Mouse (Mus musculus) gastrocnemius, postnatal 14 days (tissue): ENCODE data around the gene Stx6. TPM values are rescaled to one million over a fixed set of nuclear protein-coding genes. Genes with fewer than 3 reads are reported as not detected.
"Not testable (repeated sequence)": the region's sequence is repeated elsewhere in the genome, so short reads cannot be mapped to it uniquely, and the experiment has no call there.

ENCODE experiments used
- DNase-seq: peaks from one replicate; pipeline ENCODE4 v3.0.0; 2021; ENCODE audit warnings: mixed read lengths
- intact Hi-C: fragments of 180-260 bp; cut with DNase I; formaldehyde crosslinking; loops from one replicate; pipeline ENCODE4 v1.15.1; 2025; ENCODE audit warnings: low total_unique reads
- total RNA-seq, 2 experiments: library from RNA; stranded (reverse); gene quantifications; 2 replicates each; pipeline ENCODE4 v1.2.3; 2021

The Stx6 gene
- total RNA-seq, 2 experiments from 2014 or later, result 14.4 to 20.8 TPM

DNA sequence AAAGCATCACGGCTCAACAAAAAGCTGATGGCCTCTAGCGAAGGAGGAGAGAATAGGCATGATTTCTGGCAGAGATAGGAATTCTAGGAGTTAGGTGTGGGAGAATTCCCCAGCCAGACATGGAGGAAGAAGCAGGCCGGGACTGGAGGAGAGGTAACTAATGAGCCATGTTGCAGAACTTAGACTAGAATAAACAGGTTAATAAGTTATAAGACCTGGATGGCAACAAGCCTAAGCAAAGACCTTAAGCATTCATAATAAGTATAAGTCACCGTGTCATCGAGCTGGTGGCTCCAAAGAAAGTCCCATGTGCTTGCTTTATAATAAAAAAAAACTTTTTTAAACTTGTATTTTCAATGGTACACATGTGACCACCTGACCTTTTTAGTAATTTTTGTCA is 7.7 kb upstream of the Stx6 start:
- intact Hi-C loops, result no loop called here
- DNase-seq, result no peak

DNA sequence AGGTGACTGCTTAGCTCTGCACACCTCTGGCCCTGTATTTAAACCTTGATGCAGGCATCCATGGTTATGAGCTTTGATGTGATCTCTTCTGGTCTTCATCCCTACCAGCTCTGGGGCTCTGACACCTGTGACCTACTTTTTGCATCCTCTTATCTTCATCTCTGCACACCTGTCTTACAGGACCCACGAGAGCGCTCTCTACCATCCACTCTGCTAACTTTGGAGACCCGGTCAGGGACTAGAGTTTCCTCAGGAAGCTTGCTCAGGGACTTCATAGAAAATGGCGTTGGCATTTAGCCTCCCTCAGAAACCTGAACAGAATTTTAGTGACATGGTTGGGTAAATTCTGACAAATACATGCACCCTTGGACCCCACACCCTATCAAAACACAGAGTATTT is 4.6 kb upstream of the Stx6 start:
- intact Hi-C loops, result no loop called here
- DNase-seq, result no peak

DNA sequence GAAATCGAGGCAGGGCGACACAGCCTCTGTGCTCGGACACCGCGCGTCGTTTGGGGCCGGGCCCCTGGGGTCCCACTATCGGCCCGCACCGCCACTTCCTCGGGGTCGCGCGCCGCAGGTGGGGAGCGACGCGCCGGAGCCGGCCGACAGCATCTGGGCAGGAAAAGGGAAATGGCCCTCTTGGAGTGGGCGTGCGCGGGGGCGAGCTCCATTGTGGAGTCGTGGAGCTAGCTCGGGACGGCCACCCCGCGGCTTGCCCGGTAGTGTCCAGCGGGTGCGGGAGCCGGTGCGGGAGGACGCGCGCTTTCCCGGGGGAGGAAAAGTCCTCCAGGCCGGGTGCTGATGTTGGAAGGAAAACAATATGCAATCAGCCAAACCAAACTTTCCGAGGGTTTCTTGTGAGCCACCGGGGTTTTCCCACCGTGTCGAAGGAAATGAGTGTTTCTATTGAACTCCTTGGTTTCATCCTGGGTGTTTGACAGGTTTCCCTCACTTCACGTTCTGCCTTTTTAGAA is 512 bp downstream of the Stx6 start:
- intact Hi-C loops, result no loop called here
- peak; percentile 68 for DNase-seq

DNA sequence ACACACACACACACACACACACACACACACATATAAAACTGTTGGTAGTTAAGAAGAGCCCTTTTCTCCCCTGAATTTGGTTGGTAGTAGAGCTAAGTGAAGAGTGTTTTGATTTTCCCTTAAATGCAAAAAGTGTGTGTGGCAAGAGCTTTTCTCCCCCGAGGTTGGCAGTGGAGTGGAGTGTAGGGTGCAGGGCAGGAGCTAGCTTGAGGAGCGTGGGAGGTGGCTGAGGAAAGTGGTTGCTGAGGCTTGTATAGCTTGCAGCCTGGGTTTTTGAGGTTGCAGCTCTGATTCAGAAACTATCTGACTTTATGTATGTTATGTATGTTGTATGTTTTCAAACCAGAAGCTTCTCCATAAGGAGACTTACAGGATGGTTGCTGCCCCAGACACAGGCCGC is 8.9 kb downstream of the Stx6 start:
- intact Hi-C loops, result no loop called here
- no peak for DNase-seq

DNA sequence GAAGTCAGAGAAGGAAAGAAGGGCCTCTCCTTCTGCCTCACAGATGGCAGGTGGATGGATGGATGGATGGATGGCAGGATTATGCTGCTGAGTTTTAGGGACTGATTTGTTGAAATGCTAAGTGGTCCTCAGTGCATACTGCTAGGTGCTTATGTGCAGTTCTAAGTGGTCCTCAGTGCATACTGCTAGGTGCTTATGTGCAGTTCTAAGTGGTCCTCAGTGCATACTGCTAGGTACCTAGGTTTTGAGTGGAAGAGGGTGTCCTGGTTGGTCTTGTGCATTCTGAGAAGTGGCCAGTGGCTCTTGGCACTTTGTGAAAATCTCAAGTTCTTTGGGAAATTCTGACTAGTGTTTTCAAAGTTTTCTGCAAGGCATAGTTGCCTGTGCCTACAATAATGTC is 11.4 kb downstream of the Stx6 start:
- intact Hi-C loops, result no loop called here
- no peak for DNase-seq

DNA sequence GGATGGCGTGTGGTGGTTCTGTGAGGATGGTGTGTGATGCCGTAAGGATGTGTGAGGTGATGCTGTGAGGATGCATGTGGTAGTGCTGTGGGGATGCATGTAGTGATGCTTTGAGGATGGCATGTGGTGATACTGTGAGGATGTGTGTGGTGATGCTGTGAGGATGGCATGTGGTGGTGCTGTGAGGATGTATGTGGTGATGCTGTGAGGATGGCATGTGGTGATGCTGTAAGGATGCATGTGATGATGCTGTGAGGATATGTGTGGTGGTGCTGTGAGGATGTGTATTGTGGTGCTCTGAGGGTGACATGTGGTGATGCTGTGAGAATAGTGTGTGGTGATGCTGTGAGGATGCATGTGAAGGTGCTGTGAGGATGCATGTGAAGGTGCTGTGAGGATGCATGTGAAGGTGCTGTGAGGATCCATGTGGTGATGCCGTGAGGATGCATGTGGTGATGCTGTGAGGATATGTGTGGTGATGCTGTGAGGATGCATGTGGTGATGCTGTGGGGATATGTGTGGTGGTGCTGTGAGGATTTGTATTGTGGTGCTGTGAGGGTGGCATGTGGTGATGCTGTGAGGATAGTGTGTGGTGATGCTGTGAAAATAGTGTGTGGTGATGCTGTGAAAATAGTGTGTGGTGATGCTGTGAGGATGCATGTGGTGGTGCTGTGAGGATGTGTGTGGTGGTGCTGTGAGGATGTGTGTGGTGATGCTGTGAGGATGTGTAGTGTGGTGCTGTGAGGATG is 14.6 kb downstream of the Stx6 start:
- intact Hi-C loops, result no loop called here
- DNase-seq, result no peak

DNA sequence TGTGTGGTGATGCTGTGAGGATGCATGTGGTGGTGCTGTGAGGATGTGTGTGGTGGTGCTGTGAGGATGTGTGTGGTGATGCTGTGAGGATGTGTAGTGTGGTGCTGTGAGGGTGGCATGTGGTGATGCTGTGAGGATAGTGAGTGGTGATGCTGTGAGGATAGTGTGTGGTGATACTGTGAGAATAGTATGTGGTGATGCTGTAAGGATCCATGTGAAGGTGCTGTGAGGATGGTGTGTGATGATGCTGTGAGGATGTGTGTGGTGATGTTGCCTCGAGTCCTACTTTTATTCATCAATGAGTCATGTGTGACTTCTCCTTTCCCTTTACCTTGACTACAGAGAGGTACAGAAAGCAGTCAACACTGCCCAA is 15.1 kb downstream of the Stx6 start:
- intact Hi-C loops, DNase-seq: not testable (repeated sequence)

DNA sequence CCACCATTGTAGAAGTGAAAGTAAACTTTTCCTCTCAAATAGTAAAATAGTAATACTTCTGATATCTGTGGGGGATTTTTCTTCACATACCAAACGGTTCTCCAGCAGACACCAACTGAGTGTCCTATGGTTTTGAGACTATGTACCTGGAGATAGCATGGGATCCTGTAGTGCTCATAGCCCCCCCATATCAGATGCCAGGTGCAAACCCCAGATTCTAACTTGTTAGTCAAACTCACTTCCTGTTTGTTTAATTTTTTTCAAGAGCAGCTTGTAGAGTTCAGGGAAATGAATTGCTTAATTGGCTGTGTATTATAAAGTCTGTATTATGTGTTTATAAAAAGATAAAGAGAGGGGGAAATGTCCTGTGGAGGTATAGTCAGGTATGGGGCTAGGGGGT is 15.9 kb downstream of the Stx6 start:
- DNase-seq, result no peak
- intact Hi-C loops, result no loop called here

DNA sequence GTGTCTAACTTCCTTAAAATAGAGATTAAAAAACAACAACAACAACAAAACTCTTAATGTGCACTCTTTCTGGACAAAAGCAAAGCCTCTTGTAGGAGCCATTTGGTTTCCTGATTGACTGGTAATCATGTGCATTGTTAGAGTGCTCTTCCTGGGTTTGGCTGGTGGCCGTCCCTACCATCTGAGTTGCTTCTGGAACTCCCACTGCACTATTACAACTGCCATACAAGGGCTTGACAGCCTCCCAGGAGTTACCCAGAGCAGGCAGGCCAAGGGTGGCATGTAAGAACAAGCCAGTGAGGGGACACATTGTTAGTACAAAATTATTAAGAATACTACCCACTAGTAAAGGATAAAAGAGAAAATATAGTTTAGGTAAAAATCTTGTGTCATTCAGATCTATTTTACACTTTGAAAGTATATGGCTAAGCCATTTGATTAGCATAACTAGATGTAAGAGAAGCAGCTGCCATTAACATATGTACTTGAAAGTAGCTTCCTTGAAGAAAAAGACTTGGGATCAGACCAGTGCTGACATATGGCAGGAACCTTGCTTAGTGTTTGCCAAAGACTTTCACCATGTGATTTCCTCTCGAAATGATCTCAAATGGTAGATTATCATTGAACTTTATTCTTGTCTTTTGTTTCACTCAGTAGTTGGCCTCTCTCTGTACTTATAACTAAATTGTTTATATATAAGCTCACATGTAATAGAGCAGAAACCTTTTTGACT is 19.8 kb downstream of the Stx6 start:
- intact Hi-C loops, result no loop called here
- DNase-seq, result no peak

DNA sequence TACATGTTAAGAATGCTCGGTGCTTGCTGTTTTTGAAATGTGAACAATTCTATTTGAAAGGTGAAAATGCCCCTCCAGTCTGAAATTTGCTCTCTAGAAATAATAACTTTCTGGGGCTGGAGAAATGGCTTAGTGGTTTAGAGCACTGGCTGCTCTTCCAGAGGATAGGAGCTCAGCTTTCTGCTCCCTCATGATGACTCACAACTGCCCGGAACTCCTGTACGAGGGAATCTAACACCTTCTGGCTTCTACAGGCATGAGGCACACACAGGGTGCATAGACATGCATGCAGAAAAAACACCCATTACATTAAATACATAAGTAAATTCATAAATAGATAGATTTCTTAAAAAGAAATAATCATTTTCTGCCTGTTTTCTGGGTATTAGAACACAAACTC is 25.7 kb downstream of the Stx6 start:
- intact Hi-C loops, result no loop called here

DNA sequence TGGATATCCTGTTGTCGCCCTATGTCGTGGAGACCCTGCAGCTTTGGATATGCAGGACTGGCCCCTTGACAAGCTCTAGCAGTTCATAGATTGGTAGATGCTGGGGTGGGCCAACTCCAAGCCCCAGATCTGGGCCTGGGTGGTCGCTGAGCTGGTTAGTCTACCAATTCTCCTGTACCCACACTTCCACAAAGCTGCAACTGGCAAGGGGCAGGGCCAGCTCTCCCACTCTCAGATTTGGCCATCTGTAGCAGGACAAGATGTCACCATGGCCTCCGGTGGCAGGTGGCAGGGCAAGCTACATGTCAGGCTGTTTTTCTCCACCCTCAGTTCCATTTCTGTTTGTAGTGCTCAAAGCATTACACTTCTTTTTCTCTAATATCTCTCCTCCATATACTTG is 30.1 kb downstream of the Stx6 start:
- intact Hi-C loops, result no loop called here
- no peak for DNase-seq

More for the DNA sequence above, 25.7 kb downstream of the Stx6 start:
- no peak for DNase-seq

DNA sequence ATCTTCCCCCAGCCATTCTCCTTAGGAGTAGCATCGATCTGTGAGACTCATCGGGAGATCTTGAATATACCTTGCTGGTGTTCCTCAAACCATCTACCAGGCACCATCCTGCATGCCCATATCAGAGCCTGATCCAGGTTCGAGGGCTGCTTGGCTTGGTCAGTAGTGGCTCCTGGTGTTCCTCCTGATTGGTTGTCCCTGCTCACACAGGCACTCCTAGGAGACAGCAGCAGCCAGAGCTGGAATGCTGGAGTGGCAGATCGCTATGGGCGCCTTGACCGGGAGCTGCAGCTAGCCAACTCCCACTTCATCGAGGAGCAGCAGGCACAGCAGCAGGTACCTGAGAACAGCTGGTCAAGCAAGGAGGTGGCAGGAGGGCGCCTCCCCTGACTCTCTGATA is 32.7 kb downstream of the Stx6 start:
- DNase-seq, result no peak
- intact Hi-C loops, result no loop called here

DNA sequence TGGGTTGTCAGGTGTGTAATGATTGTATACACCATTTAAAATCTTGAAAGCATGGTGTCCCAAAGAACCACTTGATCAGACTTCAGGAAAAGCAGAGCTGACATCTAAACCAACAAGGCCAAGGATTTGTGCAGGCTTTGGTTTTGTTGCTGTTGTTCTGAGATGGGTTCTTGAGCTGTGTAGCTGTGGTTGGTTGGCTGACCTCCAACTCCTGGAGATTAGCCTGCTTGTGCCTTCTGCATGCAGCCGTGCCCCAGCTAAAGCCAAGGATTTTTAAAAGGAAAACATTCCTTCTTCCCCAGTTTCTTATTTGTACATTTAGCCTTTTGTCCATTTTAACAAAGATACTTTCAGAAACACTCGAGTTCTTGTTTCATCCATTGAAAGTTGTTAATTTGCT is 33.2 kb downstream of the Stx6 start:
- no peak for DNase-seq
- intact Hi-C loops, result no loop called here

DNA sequence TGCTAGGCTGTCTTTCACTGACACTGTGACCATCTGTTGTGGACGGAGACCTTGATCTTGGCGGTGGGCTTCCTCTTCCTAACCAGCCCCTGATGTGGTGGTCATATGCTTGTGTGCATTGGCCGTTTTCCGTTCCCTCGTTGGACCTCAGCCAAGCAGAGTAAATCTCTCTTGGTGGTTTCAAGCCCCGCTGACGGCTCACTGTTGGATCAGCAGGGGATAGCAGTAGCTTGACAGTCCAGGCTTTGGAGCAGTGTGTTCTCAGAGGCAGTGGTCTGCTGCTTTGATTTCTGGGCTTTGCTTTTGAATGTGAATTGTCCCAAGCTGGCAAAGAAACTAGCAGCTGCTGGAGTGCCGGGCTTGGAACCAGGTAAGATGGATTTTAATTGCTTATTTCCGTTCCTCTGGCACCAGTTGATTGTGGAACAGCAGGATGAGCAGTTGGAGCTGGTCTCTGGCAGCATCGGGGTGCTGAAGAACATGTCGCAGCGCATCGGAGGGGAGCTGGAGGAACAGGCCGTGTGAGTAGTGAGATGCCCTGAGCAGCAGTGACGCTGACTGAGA is 34.4 kb downstream of the Stx6 start:
- DNase-seq, result no peak
- intact Hi-C loops, result no loop called here

DNA sequence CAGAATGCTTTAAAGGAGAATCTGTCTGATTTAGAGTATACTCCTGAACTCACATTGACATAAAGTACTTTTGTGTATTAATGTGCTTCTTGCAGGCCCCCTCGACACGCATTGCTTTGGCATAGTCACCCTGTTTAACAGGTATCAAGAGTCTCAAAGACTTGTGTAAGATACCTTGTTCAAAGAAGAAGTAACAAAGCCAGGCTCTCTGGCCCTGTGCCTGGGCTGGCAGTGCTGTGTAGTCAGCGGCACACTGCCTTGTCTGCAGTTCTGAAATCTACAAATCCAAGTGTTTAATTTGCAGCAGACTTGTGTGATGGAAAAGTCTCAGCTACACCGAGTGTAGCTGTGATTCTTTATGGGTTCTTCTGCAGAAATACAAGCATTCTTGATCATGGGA is 38.2 kb downstream of the Stx6 start:
- intact Hi-C loops, result no loop called here
- DNase-seq, result no peak

DNA sequence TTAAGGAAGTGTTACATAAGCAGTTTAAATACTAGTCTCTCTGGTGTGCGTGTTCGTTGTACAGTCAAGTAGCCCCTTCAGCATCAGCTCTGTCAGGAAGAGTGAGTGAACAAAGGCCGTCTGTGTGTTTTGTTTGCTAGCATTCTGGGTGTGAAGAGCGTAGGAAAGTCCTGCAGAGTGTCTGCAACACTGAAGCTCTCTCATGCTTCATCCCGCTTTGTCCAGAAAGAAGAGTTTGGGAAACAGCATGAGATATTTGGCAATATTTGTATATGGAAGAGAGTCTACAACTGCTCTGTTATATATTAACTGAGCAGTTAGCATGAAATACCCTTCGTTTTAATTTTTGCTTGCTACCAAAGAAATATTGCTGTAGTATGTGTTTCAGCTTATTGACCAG is 41.0 kb downstream of the Stx6 start:
- intact Hi-C loops, result no loop called here
- no peak for DNase-seq

DNA sequence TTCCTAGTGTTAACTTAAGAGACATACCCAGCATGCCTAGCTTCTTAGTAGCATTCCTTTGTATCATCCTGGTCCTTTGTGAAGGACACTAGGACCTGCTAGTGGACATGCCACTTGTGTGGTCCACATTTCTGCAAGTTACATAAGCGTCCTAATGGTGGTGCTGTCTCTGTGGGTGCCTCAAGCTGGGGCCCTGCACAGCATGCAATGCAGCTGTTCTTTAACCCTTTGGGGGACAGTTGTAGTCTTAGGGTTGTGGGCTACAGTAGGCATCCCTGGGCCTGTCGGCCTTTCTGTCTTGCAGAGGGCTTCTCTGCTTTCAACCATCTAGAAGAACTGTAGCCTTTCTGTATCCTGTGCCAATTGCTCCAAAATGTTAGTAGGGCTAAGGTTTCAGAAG is 42.5 kb downstream of the Stx6 start:
- intact Hi-C loops, result no loop called here
- no peak for DNase-seq

DNA sequence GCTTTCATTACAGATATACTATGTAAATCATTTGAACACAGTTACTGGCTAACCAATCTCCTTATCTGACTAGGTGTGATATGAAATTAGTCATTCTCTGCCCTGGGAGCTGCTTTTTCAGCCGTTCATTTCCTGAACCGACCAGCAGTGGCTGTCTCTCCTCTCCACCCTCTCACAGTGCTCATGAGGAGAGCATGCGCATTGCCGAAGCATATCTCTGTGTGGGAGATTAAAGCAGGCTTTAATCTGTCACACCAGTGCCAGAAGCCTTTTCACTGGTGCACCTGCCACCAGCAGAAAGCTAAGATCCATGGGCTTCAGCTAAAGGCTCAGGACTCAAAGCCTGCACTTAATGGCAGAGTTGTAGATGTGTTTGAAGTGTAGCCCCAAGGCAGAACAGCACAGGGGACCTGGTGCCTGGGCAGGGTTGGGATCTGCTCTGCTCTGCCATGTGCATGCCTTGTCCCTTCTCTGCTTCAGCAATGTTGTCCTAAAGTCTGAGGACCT is 42.9 kb downstream of the Stx6 start:
- DNase-seq, result no peak
- intact Hi-C loops, result no loop called here

DNA sequence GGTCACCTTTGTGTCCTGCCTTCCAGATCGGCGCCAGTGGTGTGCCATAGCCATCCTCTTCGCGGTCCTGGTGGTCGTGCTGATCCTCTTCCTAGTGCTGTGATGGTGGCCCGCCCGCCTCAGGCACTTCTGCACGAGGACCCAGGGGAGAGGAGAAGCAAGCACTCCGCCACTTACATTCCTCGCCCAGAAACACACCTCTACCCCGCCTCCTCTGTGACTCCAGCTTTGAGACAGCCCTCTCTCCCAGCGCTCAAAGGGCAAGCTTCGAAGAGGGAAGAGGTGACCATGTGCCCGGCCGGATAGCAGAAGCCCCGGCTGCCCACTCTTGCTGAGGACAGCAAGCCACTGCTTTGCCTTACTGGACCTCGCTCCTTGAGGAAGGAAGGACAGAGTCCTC is 43.4 kb downstream of the Stx6 start:
- DNase-seq, result no peak
- intact Hi-C loops, result no loop called here

DNA sequence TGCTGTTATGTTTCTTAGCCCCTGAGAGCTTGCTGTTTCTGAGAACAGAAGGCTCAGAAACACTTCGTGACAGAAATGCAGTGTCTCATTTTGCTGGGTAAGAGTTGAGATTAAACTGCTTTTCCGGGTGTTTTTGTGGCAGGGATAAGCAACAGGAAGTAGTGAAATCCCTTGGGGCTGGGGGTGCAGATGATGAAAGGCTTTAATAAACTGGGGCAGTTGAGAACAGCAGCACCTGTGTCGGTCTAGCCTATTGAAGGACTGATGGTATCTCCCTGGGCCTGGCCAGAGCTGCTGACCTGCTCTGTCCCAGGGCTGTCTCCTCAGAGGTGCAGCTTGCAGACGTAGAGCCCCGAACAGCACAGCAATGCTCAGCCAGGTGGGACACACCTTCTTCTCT is 44.0 kb downstream of the Stx6 start:
- intact Hi-C loops, result no loop called here
- no peak for DNase-seq

DNA sequence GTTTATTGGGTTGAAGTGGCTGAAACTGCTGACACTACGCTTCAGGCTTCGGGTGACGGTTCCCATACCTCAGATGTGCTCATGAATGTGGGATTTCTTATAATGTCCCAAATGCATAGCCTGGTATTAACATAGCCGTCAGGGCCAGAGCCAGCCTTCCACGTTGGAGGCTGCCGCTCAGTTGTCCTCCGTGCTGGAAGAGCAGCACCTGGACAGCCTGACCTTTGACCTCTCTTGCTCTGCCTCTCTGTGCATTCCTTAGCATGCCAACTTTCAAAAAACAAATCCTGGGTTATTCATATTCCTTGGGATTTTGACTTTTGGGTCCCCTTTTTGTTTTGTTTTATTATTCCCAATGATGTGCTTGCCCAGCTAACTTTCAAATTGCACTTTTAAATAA is 44.6 kb downstream of the Stx6 start:
- intact Hi-C loops, result no loop called here
- DNase-seq, result no peak
